Mouse (Mus musculus) E14TG2a.4 (cell line): Measurements from ENCODE around the gene Nlrp3.

Experiments
- H3K27me3 ChIP-seq: 2 replicates; pipeline ENCODE4 v1.6.1; 2014; ENCODE audit warnings: low read length, control low read depth; ENCODE audit not compliant: insufficient read depth
- H3K36me3 ChIP-seq: 2 replicates; pipeline ENCODE4 v1.6.1; 2014; ENCODE audit warnings: low read length, control low read depth; ENCODE audit not compliant: insufficient read depth
- H3K4me1 ChIP-seq: replicated peaks from 2 replicates; pipeline ENCODE4 v1.6.1; 2014; ENCODE audit warnings: low read depth, low read length, control low read depth
- H3K4me3 ChIP-seq: replicated peaks from 2 replicates; pipeline ENCODE4 v1.5.1; 2014; ENCODE audit warnings: mild to moderate bottlenecking, low read length
- H3K9me3 ChIP-seq: 2 replicates; pipeline ENCODE4 v1.6.1; 2014; ENCODE audit warnings: low read length, control low read depth
- CTCF ChIP-seq: conservative IDR thresholded peaks from 2 replicates; pipeline ENCODE4 v1.5.1; 2014; ENCODE audit warnings: low read length
- NANOG ChIP-seq: IDR thresholded peaks from 2 replicates; pipeline ENCODE4 v1.6.1; 2014; ENCODE audit warnings: borderline replicate concordance, low read length, mixed read lengths
- POU5F1 ChIP-seq: IDR thresholded peaks from 2 replicates; pipeline ENCODE4 v1.6.1; 2014; ENCODE audit warnings: low read length, borderline replicate concordance

The Nlrp3 gene

GRCm38 (mm10) chr11:59541324-59541723 lies at the start of gene Nlrp3:
TSS of gene Nlrp3 (plus strand) at chr11:59541568.
- peaks cover 22% of the 10 kb centered on the region for H3K4me1 ChIP-seq
- no peaks in the 10 kb centered on the region for H3K36me3 ChIP-seq
- H3K9me3 ChIP-seq, result peaks cover 4% of the 10 kb centered on the region; the same call in 1 of the 2 replicates
- H3K4me3 ChIP-seq, result no peak within 1 kb of the TSS
- TF ChIP-seq CTCF (no peak), POU5F1 (no peak), NANOG (no peak)
- H3K27me3 ChIP-seq, result peaks cover 3% of the 10 kb centered on the region; the same call in 1 of the 2 replicates

GRCm38 (mm10) chr11:59496672-59497310 lies 44.6 kb upstream of the Nlrp3 start:
- peaks cover 2% of the 10 kb centered on the region; the same call in 1 of the 2 replicates for H3K9me3 ChIP-seq
- peaks cover 16% of the 10 kb centered on the region for H3K4me1 ChIP-seq
- H3K4me3 ChIP-seq, result no peak overlapping the region
- TF ChIP-seq NANOG (no peak), POU5F1 (no peak), CTCF (no peak)
- peaks cover 99% of the 10 kb centered on the region for H3K36me3 ChIP-seq
- H3K27me3 ChIP-seq, result no peaks in the 10 kb centered on the region

GRCm38 (mm10) chr11:59497747-59498146 lies 43.6 kb upstream of the Nlrp3 start:
- no peak overlapping the region for H3K4me3 ChIP-seq
- no peaks in the 10 kb centered on the region for H3K27me3 ChIP-seq
- H3K36me3 ChIP-seq, result peaks cover 99% of the 10 kb centered on the region
- H3K9me3 ChIP-seq, result peaks cover 2% of the 10 kb centered on the region; the same call in 1 of the 2 replicates
- peaks cover 16% of the 10 kb centered on the region for H3K4me1 ChIP-seq
- peak; percentile 36 for TF ChIP-seq CTCF
- no peak for TF ChIP-seq NANOG

- Histone ChIP-seq H3K27me3 (no peaks in the 10 kb centered on the region), H3K4me1 (peaks cover 40% of the 10 kb centered on the region), H3K4me3 (no peak overlapping the region), H3K9me3 (peaks cover 2% of the 10 kb centered on the region; the same call in 1 of the 2 replicates), H3K36me3 (peaks cover 76% of the 10 kb centered on the region)
- no peak for TF ChIP-seq POU5F1
- no peak for TF ChIP-seq NANOG
- no peak for TF ChIP-seq CTCF
These were observed 39.2 kb upstream of the Nlrp3 start for GRCm38 (mm10) chr11:59501978-59502700.

GRCm38 (mm10) chr11:59505351-59505838 lies 36.0 kb upstream of the Nlrp3 start:
- Histone ChIP-seq H3K4me3 (peak overlapping the region; percentile 97), H3K9me3 (no peaks in the 10 kb centered on the region), H3K36me3 (peaks cover 71% of the 10 kb centered on the region), H3K4me1 (peaks cover 54% of the 10 kb centered on the region), H3K27me3 (peaks cover 10% of the 10 kb centered on the region)
- TF ChIP-seq CTCF (no peak), POU5F1 (no peak), NANOG (peak; percentile 52; the same call in 1 of the 2 replicates)

GRCm38 (mm10) chr11:59505839-59506712 lies 35.3 kb upstream of the Nlrp3 start:
- Histone ChIP-seq H3K4me3 (peak overlapping the region; percentile 97), H3K9me3 (no peaks in the 10 kb centered on the region), H3K4me1 (peaks cover 61% of the 10 kb centered on the region), H3K27me3 (peaks cover 10% of the 10 kb centered on the region), H3K36me3 (peaks cover 70% of the 10 kb centered on the region)
- TF ChIP-seq CTCF, result no peak
- TF ChIP-seq POU5F1, result no peak
- TF ChIP-seq NANOG, result no peak

- peaks cover 67% of the 10 kb centered on the region for H3K4me1 ChIP-seq
- H3K4me3 ChIP-seq, result peak overlapping the region; percentile 97
- TF ChIP-seq NANOG (no peak), CTCF (no peak), POU5F1 (no peak)
- H3K27me3 ChIP-seq, result peaks cover 10% of the 10 kb centered on the region
- peaks cover 64% of the 10 kb centered on the region for H3K36me3 ChIP-seq
- H3K9me3 ChIP-seq, result no peaks in the 10 kb centered on the region
These were observed 34.7 kb upstream of the Nlrp3 start for GRCm38 (mm10) chr11:59506713-59507074.

GRCm38 (mm10) chr11:59511558-59511957 lies 29.8 kb upstream of the Nlrp3 start:
- peaks cover 39% of the 10 kb centered on the region for H3K36me3 ChIP-seq
- H3K4me1 ChIP-seq, result peaks cover 96% of the 10 kb centered on the region
- H3K27me3 ChIP-seq, result peaks cover 10% of the 10 kb centered on the region
- H3K9me3 ChIP-seq, result no peaks in the 10 kb centered on the region
- no peak overlapping the region for H3K4me3 ChIP-seq
- TF ChIP-seq CTCF (no peak), NANOG (peak; percentile 73)
